Mouse (Mus musculus) neutrophil, adult 5-6 weeks (primary cell): Measurements from ENCODE around the gene Sf3b1. TPM values are rescaled to one million over a fixed set of nuclear protein-coding genes. Genes with fewer than 3 reads are reported as not detected.
"Not testable (repeated sequence)": the region's sequence is repeated elsewhere in the genome, so short reads cannot be mapped to it uniquely, and the experiment has no call there.

Experiments
- ATAC-seq: fragments of 151-379, 151-347 bp; 2 replicates; pipeline ENCODE4 v1.8.0; 2017; ENCODE audit warnings: mild to moderate bottlenecking, moderate TSS enrichment; ENCODE audit not compliant: insufficient number of reproducible peaks, poor library complexity, low FRiP score, severe bottlenecking; ENCODE audit errors: extremely low read depth
- total RNA-seq: library from RNA; stranded (forward); fragments of 200-1000 nt; gene quantifications from 2 replicates; pipeline ENCODE4 v1.2.3, GENCODE M21; 2017

Sf3b1 gene
- 803 and 808 TPM in 2 replicates for total RNA-seq

- ATAC-seq, result peak; percentile 90
These were observed at the start of gene Sf3b1 for GRCm38 (mm10) chr1:55027253-55027801. TSS of gene Sf3b1 (minus strand) at chr1:55027481.

DNA sequence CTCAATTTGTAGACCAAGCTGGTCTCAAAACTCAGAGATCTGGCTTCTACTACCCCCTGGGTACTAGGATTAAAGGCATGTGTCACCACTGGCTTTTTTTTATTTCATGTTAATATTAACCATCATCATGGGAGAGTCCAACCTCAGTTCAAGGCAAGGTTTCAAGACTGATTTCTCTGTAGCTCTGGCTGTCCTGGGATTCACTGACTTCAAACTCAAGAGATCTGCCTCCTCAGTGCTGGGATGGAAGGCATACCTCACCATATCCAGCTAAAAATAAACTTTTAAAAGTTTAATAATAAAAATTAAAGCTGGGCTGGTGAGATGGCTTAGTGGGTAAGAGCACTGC is 49.1 kb upstream of the Sf3b1 start:
- no peak for ATAC-seq

DNA sequence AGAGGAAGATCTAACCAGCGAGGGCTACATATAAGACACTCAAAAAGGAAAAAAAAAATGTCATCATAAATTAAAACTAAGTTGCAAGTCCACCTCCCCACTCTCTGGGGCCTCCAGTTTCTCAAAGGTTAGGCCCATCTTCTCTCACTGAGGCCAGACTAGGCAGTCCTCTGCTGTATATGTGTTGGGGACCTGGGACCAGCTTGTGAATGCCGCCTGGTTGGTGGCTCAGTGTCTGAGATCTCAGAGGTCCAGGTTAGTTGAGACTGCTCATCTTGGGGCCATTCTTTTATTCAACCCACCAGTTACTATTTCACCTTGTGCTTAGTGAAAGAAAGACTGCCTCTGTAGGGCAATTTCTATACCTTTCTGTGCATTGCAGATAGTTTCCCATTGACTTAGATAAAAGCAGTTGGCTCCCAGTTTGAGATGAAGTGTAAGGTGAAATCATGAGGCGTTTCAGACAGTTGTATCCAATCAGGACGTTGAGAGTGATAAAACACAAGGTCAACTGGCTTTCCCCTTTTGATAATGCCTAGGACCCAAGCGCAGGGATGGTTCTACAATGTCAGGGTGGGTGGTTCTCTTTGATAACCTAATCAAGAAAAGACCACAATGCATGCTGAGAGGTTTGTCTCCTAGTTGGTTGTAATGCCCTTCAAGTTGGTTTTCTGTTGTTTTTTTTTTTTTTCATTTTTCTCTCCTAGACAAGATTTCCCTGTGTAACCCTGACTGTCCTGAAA is 48.5 kb upstream of the Sf3b1 start:
- no peak for ATAC-seq

GRCm38 (mm10) chr1:55074757-55075156 is 47.5 kb upstream of the Sf3b1 start:
- ATAC-seq, result no peak

- ATAC-seq, result not testable (repeated sequence)
These were observed 45.0 kb upstream of the Sf3b1 start for GRCm38 (mm10) chr1:55072328-55072727.

- no peak for ATAC-seq
These were observed 34.5 kb upstream of the Sf3b1 start for GRCm38 (mm10) chr1:55061772-55062171.

GRCm38 (mm10) chr1:55061099-55061498 is 33.8 kb upstream of the Sf3b1 start:
- ATAC-seq, result no peak

- not testable (repeated sequence) for ATAC-seq
These were observed 31.1 kb upstream of the Sf3b1 start for GRCm38 (mm10) chr1:55058383-55058782.

GRCm38 (mm10) chr1:55055322-55056115 is 28.2 kb upstream of the Sf3b1 start:
- no peak for ATAC-seq

- ATAC-seq, result no peak
These were observed 26.3 kb upstream of the Sf3b1 start for GRCm38 (mm10) chr1:55053596-55053995.

GRCm38 (mm10) chr1:55053005-55053404 is 25.7 kb upstream of the Sf3b1 start:
- ATAC-seq, result no peak

- ATAC-seq, result peak; percentile 98
These were observed 25.2 kb upstream of the Sf3b1 start, which contains the start of gene Coq10b for GRCm38 (mm10) chr1:55052355-55052953. TSS of gene Coq10b (plus strand) at chr1:55052770.

GRCm38 (mm10) chr1:55051671-55052070 is 24.4 kb upstream of the Sf3b1 start:
- ATAC-seq, result no peak

- no peak for ATAC-seq
These were observed 21.7 kb upstream of the Sf3b1 start for GRCm38 (mm10) chr1:55048841-55049587.

- ATAC-seq, result no peak
These were observed 15.9 kb upstream of the Sf3b1 start for GRCm38 (mm10) chr1:55043164-55043563.

- no peak for ATAC-seq
These were observed 15.0 kb upstream of the Sf3b1 start for GRCm38 (mm10) chr1:55042246-55042645.

DNA sequence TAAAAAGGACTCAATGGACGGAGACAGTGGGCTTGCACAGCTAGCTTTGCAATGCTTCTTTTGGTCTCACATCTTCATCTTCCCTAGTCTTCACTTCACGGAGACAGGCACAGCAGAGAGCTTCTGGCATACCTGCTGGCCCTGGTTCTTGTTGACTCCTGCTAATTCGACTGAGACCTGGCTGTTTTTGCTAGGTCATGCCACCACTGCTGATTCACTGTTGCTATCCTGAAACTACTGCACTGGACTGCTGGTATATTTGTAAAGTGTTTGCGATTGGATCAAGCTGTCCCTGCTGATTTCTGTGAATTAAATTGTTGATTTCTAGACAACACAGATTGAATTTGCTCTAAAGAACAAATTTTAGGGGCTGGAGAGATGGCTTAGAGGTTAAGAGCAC is 14.4 kb upstream of the Sf3b1 start:
- no peak for ATAC-seq

- no peak for ATAC-seq
These were observed 12.7 kb upstream of the Sf3b1 start for GRCm38 (mm10) chr1:55039944-55040343.
